Mouse (Mus musculus) limb, embryonic 14.5 days (tissue): ENCODE results near the gene Rassf2. TPM values are rescaled to one million over a fixed set of nuclear protein-coding genes. Genes with fewer than 3 reads are reported as not detected.

Experiments used
- ATAC-seq: fragments of 200-750 bp; cut with Nextera tagmentation; 2 replicates; pipeline ENCODE4 v1.8.0; 2017; ENCODE audit warnings: low read depth, moderate number of reproducible peaks, moderate TSS enrichment; ENCODE audit not compliant: low FRiP score
- DNase-seq: peaks from one replicate; pipeline ENCODE4 v3.0.0-alpha.2; 2015; ENCODE audit warnings: low spot score
- H3K27ac ChIP-seq: fragments of 300-500 bp; sonication (generic); replicated peaks from 2 replicates; pipeline ENCODE4 v1.5.1; 2014; ENCODE audit warnings: low read depth, mild to moderate bottlenecking, low read length, moderate library complexity, mixed read lengths
- H3K27me3 ChIP-seq: fragments of 300-500 bp; sonication (generic); 2 replicates; pipeline ENCODE4 v1.6.1; 2014; ENCODE audit warnings: low read length, mixed read lengths; ENCODE audit not compliant: control insufficient read depth, insufficient read depth
- H3K36me3 ChIP-seq: fragments of 300-500 bp; sonication (generic); 2 replicates; pipeline ENCODE4 v1.6.1; 2014; ENCODE audit warnings: mild to moderate bottlenecking, low read length, moderate library complexity, mixed read lengths; ENCODE audit not compliant: control insufficient read depth, insufficient read depth
- H3K4me1 ChIP-seq: fragments of 300-500 bp; sonication (generic); 2 replicates; pipeline ENCODE4 v1.6.1; 2014; ENCODE audit warnings: antibody characterized with exemption, low read length, mixed read lengths; ENCODE audit not compliant: control insufficient read depth, insufficient read depth
- H3K4me2 ChIP-seq: fragments of 300-500 bp; sonication (generic); replicated peaks from 2 replicates; pipeline ENCODE4 v1.6.1; 2014; ENCODE audit warnings: low read depth, mild to moderate bottlenecking, low read length, moderate library complexity; ENCODE audit not compliant: severe bottlenecking
- H3K4me3 ChIP-seq: fragments of 300-500 bp; sonication (generic); replicated peaks from 2 replicates; pipeline ENCODE4 v1.5.1; 2014; ENCODE audit warnings: low read length
- H3K9ac ChIP-seq: fragments of 300-500 bp; sonication (generic); 2 replicates; pipeline ENCODE4 v1.6.1; 2014; ENCODE audit warnings: mild to moderate bottlenecking, low read depth, low read length, moderate library complexity; ENCODE audit not compliant: severe bottlenecking
- H3K9me3 ChIP-seq: fragments of 300-500 bp; sonication (generic); 2 replicates; pipeline ENCODE4 v1.6.1; 2016; ENCODE audit warnings: low read length; ENCODE audit not compliant: control insufficient read depth
- POLR2A ChIP-seq: fragments of 200-500 bp; IDR thresholded peaks from 2 replicates; pipeline ENCODE4 v1.8.0; 2012; ENCODE audit warnings: inconsistent platforms, mild to moderate bottlenecking, moderate library complexity, borderline replicate concordance; ENCODE audit not compliant: insufficient read depth, insufficient read length; ENCODE audit errors: extremely low read depth
- WGBS: fragments of 180-500 bp; shearing (Covaris S2); extraction: QIAGEN DNeasy Blood & Tissue Kit; methylation state at CpG from one replicate; pipeline ENCODE4 v1.1.7; 2014; 5-methylcytosine and 5-hydroxymethylcytosine counted together
- polyA plus RNA-seq, 2 experiments: library from polyadenylated mRNA; depleted of rRNA in 1 of 2; stranded (reverse) in 1 of 2; unstranded in 1 of 2; fragments of >200 nt; fragmentation: Nextera tagmentation in 1 of 2; extraction: Ambion mirVana in 1 of 2; gene quantifications; 2 replicates each; pipeline versions ENCODE4 v1.2.1 to v1.2.3; 2012 to 2014

Gene Rassf2
- polyA plus RNA-seq, 2 experiments, result 13.2 to 14.6 TPM

GRCm38 (mm10) chr2:131994971-131995370, 35.1 kb downstream of the Rassf2 start:
- DNase-seq (no peak), ATAC-seq (no peak)
- peaks cover 14% of the 10 kb centered on the region for H3K4me1 ChIP-seq
- no peaks in the 10 kb centered on the region for H3K9me3 ChIP-seq
- no peak overlapping the region for H3K9ac ChIP-seq
- H3K4me2 ChIP-seq, result no peak overlapping the region
- no peak for TF ChIP-seq POLR2A
- no peaks in the 10 kb centered on the region for H3K36me3 ChIP-seq
- WGBS, result 88% methylated on average over 6 of the region's 6 CpGs
- no peak overlapping the region for H3K27ac ChIP-seq
- H3K27me3 ChIP-seq, result no peaks in the 10 kb centered on the region
- H3K4me3 ChIP-seq, result no peak overlapping the region

DNA sequence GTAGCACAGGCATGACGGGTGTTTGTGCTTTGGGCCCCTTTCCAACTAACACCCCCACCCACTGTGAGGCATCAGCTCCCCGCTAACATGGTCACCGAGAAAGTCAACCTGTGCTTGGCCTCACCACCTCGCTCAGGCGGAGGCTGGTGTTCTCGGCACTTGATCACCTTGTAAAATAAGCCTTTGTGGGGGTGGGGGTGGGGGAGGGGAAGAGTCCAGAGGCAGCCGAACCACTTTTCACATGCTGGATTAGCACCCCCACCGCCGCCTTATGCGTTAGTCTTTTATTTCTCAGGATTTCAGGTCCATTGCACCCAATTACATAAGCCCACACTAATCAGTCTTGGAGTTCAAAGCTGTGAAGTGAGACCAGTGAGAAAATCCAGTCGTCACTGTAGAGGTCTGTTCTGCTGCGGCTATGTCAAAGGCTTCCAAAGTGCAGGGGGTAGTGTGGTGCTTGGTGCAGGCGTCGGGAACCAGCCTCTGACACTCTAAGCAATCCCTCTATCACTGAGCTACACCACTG, 36.4 kb downstream of the Rassf2 start:
- WGBS, result 13% methylated on average over 14 of the region's 14 CpGs
- Histone ChIP-seq H3K27me3 (no peaks in the 10 kb centered on the region), H3K4me1 (peaks cover 14% of the 10 kb centered on the region), H3K36me3 (no peaks in the 10 kb centered on the region), H3K4me3 (no peak overlapping the region), H3K27ac (no peak overlapping the region), H3K9ac (no peak overlapping the region), H3K9me3 (no peaks in the 10 kb centered on the region), H3K4me2 (no peak overlapping the region)
- TF ChIP-seq POLR2A, result no peak
- DNase-seq (no peak), ATAC-seq (peak; percentile 60; the same call in 1 of the 2 replicates)

DNA sequence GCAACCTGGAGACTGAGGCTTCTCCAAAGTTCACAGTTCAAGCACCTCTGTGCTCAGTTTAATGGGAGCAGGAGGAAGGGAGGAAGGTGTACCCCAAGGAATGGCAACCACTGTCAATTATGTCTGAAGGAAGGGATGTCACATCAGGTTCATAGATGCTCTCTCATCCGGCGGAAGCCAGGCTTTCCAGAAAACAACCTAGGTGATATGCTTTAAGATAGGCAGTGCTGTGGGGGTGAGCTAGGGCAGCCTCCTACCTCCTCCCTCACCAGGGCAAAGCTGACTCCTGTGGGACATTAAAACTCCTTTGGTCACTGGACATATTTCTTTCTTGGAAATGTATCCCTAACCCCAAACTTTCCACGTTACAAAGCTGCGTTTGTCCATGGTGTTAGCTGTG, 36.9 kb downstream of the Rassf2 start:
- Histone ChIP-seq H3K4me1 (peaks cover 14% of the 10 kb centered on the region), H3K36me3 (no peaks in the 10 kb centered on the region), H3K9me3 (no peaks in the 10 kb centered on the region), H3K4me3 (no peak overlapping the region), H3K4me2 (no peak overlapping the region), H3K27ac (no peak overlapping the region), H3K9ac (no peak overlapping the region), H3K27me3 (no peaks in the 10 kb centered on the region)
- no peak for DNase-seq
- TF ChIP-seq POLR2A, result no peak
- WGBS, result 46% methylated on average over 4 of the region's 4 CpGs
- ATAC-seq, result 0 out of 2 replicates have a peak, but pooled peaks have one; percentile 4

- Histone ChIP-seq H3K4me2 (no peak overlapping the region), H3K27ac (no peak overlapping the region), H3K9me3 (no peaks in the 10 kb centered on the region), H3K4me3 (no peak overlapping the region), H3K36me3 (no peaks in the 10 kb centered on the region), H3K27me3 (no peaks in the 10 kb centered on the region), H3K9ac (no peak overlapping the region), H3K4me1 (peaks cover 14% of the 10 kb centered on the region)
- no peak for DNase-seq
- no peak for TF ChIP-seq POLR2A
- 61% methylated on average over 2 of the region's 2 CpGs for WGBS
- ATAC-seq, result no peak
These were observed 37.6 kb downstream of the Rassf2 start for GRCm38 (mm10) chr2:131992487-131992886.

DNA sequence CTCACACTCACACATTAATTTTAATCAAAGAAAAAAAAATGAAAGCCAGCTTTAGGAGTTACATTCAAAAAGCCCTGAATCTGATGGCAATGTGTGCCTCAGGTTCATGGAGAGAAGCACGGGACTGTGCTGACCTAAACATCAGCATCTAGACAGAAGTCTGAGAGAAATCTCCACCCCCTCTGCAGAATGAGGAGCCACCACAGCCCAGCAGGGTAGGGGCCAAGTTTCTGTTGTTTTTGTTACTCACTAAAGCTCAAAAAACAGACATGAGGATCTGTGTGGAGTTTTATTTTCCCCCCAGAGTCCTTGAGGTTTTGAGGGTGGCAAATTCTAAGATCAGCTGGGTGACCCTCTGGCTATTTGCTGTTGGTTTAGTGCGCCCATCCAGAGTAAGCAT, 41.5 kb downstream of the Rassf2 start:
- H3K9me3 ChIP-seq, result no peaks in the 10 kb centered on the region
- no peak overlapping the region for H3K4me2 ChIP-seq
- no peaks in the 10 kb centered on the region for H3K36me3 ChIP-seq
- H3K4me3 ChIP-seq, result no peak overlapping the region
- no peak for DNase-seq
- ATAC-seq, result no peak
- 72% methylated on average over 2 of the region's 2 CpGs for WGBS
- H3K27ac ChIP-seq, result no peak overlapping the region
- no peaks in the 10 kb centered on the region for H3K27me3 ChIP-seq
- H3K9ac ChIP-seq, result peak overlapping the region; percentile 25; the same call in 1 of the 2 replicates
- H3K4me1 ChIP-seq, result peaks cover 12% of the 10 kb centered on the region
- TF ChIP-seq POLR2A, result no peak

DNA sequence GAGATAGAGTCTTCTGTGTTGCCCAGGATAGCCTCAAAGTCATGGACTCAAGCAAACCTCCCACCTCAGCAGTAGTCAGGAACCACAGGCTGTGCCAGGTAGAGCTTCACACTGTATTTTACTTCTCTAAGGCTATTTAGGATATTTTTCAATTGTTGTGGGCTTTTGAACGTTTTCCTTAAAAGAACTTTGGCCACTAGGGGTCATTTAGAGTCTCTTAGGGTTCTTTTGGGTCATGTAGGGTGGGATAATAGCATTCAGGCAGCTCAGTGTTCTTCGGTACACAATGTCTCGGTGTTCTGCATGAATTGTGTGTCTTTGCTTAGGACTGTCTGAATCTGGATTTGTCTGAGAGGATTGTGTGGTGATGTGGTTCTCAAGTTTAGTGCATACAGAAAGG, 42.1 kb downstream of the Rassf2 start:
- H3K27me3 ChIP-seq, result no peaks in the 10 kb centered on the region
- no peaks in the 10 kb centered on the region for H3K36me3 ChIP-seq
- no peak overlapping the region for H3K27ac ChIP-seq
- no peak overlapping the region for H3K9ac ChIP-seq
- TF ChIP-seq POLR2A, result no peak
- 51% methylated on average over 3 of the region's 3 CpGs for WGBS
- H3K9me3 ChIP-seq, result no peaks in the 10 kb centered on the region
- H3K4me2 ChIP-seq, result no peak overlapping the region
- ATAC-seq (no peak), DNase-seq (no peak)
- H3K4me3 ChIP-seq, result no peak overlapping the region
- peaks cover 6% of the 10 kb centered on the region for H3K4me1 ChIP-seq
